Mouse (Mus musculus): ENCODE data around the gene Map1s.

DNA sequence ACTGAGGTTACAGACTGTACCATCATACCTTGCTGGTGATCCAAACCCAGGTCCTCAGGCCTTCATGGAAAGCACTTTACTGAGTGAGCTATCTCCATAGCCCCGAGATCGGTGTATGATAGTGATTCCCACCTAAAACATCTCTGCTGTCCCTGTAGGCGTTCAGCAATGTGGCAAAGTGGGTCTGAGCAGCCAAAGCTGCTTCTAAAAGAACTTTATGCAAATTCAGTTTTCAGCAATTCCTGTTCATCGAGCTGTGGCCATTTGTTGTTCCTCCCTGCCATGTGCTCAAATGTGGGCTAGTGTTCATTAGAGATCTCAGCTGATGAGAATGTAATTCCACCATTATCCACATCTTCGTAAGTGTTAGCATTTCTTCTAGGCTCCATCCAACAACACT, 20.7 kb downstream of the Map1s start:
- TF ChIP-seq POLR2A (IDR thresholded peaks at IDR 0.05; ENCODE audit: borderline replicate concordance, extremely low read depth, insufficient read depth, insufficient read length, poor library complexity, severe bottlenecking): no peak
- TF ChIP-seq CTCF (IDR thresholded peaks at IDR 0.05; ENCODE audit: borderline replicate concordance, extremely low read depth, insufficient read depth, insufficient read length): no peak
